Mouse (Mus musculus): ENCODE results near the gene Cybc1. TPM values are rescaled to one million over a fixed set of nuclear protein-coding genes. Genes with fewer than 3 reads are reported as not detected.

Cybc1 gene
- polyA plus RNA-seq, 1 experiment from 2014 or later: 24.3 TPM

GRCm38 (mm10) chr11:121219776-121220175 is 9.3 kb downstream of the Cybc1 start:
- H3K4me1 ChIP-seq (replicated peaks; ENCODE audit: insufficient read depth, low read length): no peaks in the 10 kb centered on the region
- peaks cover 60% of the 10 kb centered on the region for H3K36me3 ChIP-seq (ENCODE audit: insufficient read depth, low read length)
- TF ChIP-seq CTCF (IDR thresholded peaks at IDR 0.05; ENCODE audit: low read depth): no peak
- DNase-seq (ENCODE audit: low spot score) (no peak), ATAC-seq (replicated peaks; ENCODE audit: low FRiP score, low read depth) (no peak)
- no peak overlapping the region for H3K9ac ChIP-seq (ENCODE audit: low read depth, low read length)
- no peak overlapping the region for H3K27ac ChIP-seq
- H3K27me3 ChIP-seq (ENCODE audit: insufficient read depth, low read length): no peaks in the 10 kb centered on the region
- H3K4me3 ChIP-seq (replicated peaks; ENCODE audit: low read depth, low read length): no peak overlapping the region
- no peak overlapping the region for H3K4me2 ChIP-seq (ENCODE audit: low read length)
- 86% methylated on average over 11 of the region's 11 CpGs for WGBS
- no peaks in the 10 kb centered on the region for H3K9me3 ChIP-seq (replicated peaks; ENCODE audit: low read length)

- H3K9me3 ChIP-seq (replicated peaks; ENCODE audit: low read length): no peaks in the 10 kb centered on the region
- no peak overlapping the region for H3K27ac ChIP-seq
- no peaks in the 10 kb centered on the region for H3K27me3 ChIP-seq (ENCODE audit: insufficient read depth, low read length)
- no peak for TF ChIP-seq CTCF (IDR thresholded peaks at IDR 0.05; ENCODE audit: low read depth)
- ATAC-seq (replicated peaks; ENCODE audit: low FRiP score, low read depth): no peak
- no peak overlapping the region for H3K4me3 ChIP-seq (replicated peaks; ENCODE audit: low read depth, low read length)
- no peak overlapping the region for H3K4me2 ChIP-seq (ENCODE audit: low read length)
- H3K36me3 ChIP-seq (ENCODE audit: insufficient read depth, low read length): peaks cover 36% of the 10 kb centered on the region
- no peak for DNase-seq (ENCODE audit: low spot score)
- no peaks in the 10 kb centered on the region for H3K4me1 ChIP-seq (replicated peaks; ENCODE audit: insufficient read depth, low read length)
- 83% methylated on average over 3 of the region's 3 CpGs for WGBS
- no peak overlapping the region for H3K9ac ChIP-seq (ENCODE audit: low read depth, low read length)
Observed at GRCm38 (mm10) chr11:121216831-121217230, 12.3 kb downstream of the Cybc1 start.

GRCm38 (mm10) chr11:121204161-121205006 is 24.7 kb downstream of the Cybc1 start, which contains the start of the genes Hexdc and Ogfod3:
Gene Hexdc, plus strand, starts transcription at chr11:121204433.
Gene Ogfod3, minus strand, starts transcription at chr11:121204711.
- 0 out of 2 replicates have a peak, but pooled peaks cover 2% of the 10 kb centered on the region for H3K36me3 ChIP-seq (ENCODE audit: insufficient read depth, low read length)
- H3K9me3 ChIP-seq (replicated peaks; ENCODE audit: low read length): no peaks in the 10 kb centered on the region
- H3K27me3 ChIP-seq (ENCODE audit: insufficient read depth, low read length): no peaks in the 10 kb centered on the region
- peak within 1 kb of the TSS; percentile 78 for H3K9ac ChIP-seq (ENCODE audit: low read depth, low read length)
- DNase-seq (ENCODE audit: low spot score) (peak; percentile 98), ATAC-seq (replicated peaks; ENCODE audit: low FRiP score, low read depth) (peak; percentile 98)
- peak within 1 kb of the TSS; percentile 84 for H3K27ac ChIP-seq
- H3K4me1 ChIP-seq (replicated peaks; ENCODE audit: insufficient read depth, low read length): no peaks in the 10 kb centered on the region
- H3K4me2 ChIP-seq (ENCODE audit: low read length): peak within 1 kb of the TSS; percentile 76
- under 1% methylated on average over 69 of the region's 70 CpGs for WGBS
- TF ChIP-seq CTCF (IDR thresholded peaks at IDR 0.05; ENCODE audit: low read depth): no peak
- H3K4me3 ChIP-seq (replicated peaks; ENCODE audit: low read depth, low read length): peak within 1 kb of the TSS; percentile 82

- no peak for ATAC-seq (replicated peaks; ENCODE audit: low FRiP score, low read depth)
Observed at GRCm38 (mm10) chr11:121203859-121204160, 25.3 kb downstream of the Cybc1 start.

GRCm38 (mm10) chr11:121201436-121202198 is 27.5 kb downstream of the Cybc1 start:
- Histone ChIP-seq H3K4me2 (ENCODE audit: low read length) (no peak overlapping the region), H3K9ac (ENCODE audit: low read depth, low read length) (no peak overlapping the region), H3K36me3 (ENCODE audit: insufficient read depth, low read length) (no peaks in the 10 kb centered on the region), H3K4me1 (replicated peaks; ENCODE audit: insufficient read depth, low read length) (no peaks in the 10 kb centered on the region), H3K4me3 (replicated peaks; ENCODE audit: low read depth, low read length) (no peak overlapping the region), H3K27ac (no peak overlapping the region), H3K9me3 (replicated peaks; ENCODE audit: low read length) (no peaks in the 10 kb centered on the region), H3K27me3 (ENCODE audit: insufficient read depth, low read length) (no peaks in the 10 kb centered on the region)
- no peak for ATAC-seq (replicated peaks; ENCODE audit: low FRiP score, low read depth)
- WGBS: 38% methylated on average over 11 of the region's 11 CpGs
- TF ChIP-seq CTCF (IDR thresholded peaks at IDR 0.05; ENCODE audit: low read depth): peak; percentile 77
- DNase-seq (ENCODE audit: low spot score): peak; percentile 73

More at GRCm38 (mm10) chr11:121203859-121204160, 25.3 kb downstream of the Cybc1 start:
- H3K4me1 ChIP-seq (replicated peaks; ENCODE audit: insufficient read depth, low read length): no peaks in the 10 kb centered on the region
- H3K27ac ChIP-seq: no peak overlapping the region
- H3K36me3 ChIP-seq (ENCODE audit: insufficient read depth, low read length): no peaks in the 10 kb centered on the region
- TF ChIP-seq CTCF (IDR thresholded peaks at IDR 0.05; ENCODE audit: low read depth): no peak
- WGBS: 0% methylated on average over 5 of the region's 5 CpGs
- H3K9ac ChIP-seq (ENCODE audit: low read depth, low read length): 0 out of 2 replicates have a peak overlapping the region, but pooled peaks have one; percentile 3
- H3K27me3 ChIP-seq (ENCODE audit: insufficient read depth, low read length): no peaks in the 10 kb centered on the region
- H3K9me3 ChIP-seq (replicated peaks; ENCODE audit: low read length): no peaks in the 10 kb centered on the region
- H3K4me3 ChIP-seq (replicated peaks; ENCODE audit: low read depth, low read length): peak overlapping the region; percentile 82
- peak overlapping the region; percentile 76 for H3K4me2 ChIP-seq (ENCODE audit: low read length)
- no peak for DNase-seq (ENCODE audit: low spot score)

GRCm38 (mm10) chr11:121200781-121201180 is 28.3 kb downstream of the Cybc1 start:
- H3K27me3 ChIP-seq (ENCODE audit: insufficient read depth, low read length): no peaks in the 10 kb centered on the region
- no peak overlapping the region for H3K4me2 ChIP-seq (ENCODE audit: low read length)
- DNase-seq (ENCODE audit: low spot score): no peak
- no peak overlapping the region for H3K4me3 ChIP-seq (replicated peaks; ENCODE audit: low read depth, low read length)
- H3K4me1 ChIP-seq (replicated peaks; ENCODE audit: insufficient read depth, low read length): no peaks in the 10 kb centered on the region
- no peak for TF ChIP-seq CTCF (IDR thresholded peaks at IDR 0.05; ENCODE audit: low read depth)
- ATAC-seq (replicated peaks; ENCODE audit: low FRiP score, low read depth): no peak
- peaks cover 3% of the 10 kb centered on the region; the same call in 1 of the 2 replicates for H3K36me3 ChIP-seq (ENCODE audit: insufficient read depth, low read length)
- no peak overlapping the region for H3K27ac ChIP-seq
- 82% methylated on average over 6 of the region's 6 CpGs for WGBS
- no peaks in the 10 kb centered on the region for H3K9me3 ChIP-seq (replicated peaks; ENCODE audit: low read length)
- no peak overlapping the region for H3K9ac ChIP-seq (ENCODE audit: low read depth, low read length)
